Mouse (Mus musculus): Measurements from ENCODE around the gene Reg1. TPM values are rescaled to one million over a fixed set of nuclear protein-coding genes. Genes with fewer than 3 reads are reported as not detected.

The Reg1 gene
- polyA plus RNA-seq, 1 experiment from 2014 or later = not detected

DNA sequence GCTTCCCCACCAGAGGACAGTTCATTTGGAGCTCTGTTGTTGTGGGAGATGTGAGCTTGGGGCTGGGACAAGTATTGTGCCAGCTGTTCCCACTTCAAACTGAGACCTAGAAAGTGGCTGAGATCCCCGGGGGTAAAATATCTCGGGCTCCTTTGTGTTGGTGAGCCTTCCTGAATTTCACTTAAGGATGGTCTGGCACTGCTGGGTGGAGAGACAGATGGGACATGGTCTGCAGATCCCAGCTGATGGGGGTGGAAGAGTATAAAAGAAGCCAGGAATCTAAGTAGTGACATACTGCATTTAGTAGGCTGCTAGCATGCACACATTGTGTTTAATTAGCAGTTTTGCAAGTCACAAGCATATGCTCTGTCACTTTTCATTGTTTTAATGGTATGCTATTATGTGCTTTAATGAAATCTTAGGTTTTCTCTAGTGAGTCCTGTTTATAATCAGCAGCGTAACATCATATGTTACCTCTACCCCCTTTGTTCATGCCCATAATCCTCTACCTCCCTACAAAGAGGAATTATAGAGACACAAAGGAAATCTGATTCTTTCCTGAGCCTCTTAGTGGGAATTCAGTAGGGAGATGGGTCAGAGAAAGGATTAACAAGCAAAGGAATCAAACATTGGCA lies 37.8 kb downstream of the Reg1 start:
- no peak overlapping the region for H3K9ac ChIP-seq (replicated peaks; ENCODE audit: low read length)
- WGBS = 21% methylated on average over 3 of the region's 3 CpGs
- no peaks in the 10 kb centered on the region for H3K9me3 ChIP-seq (ENCODE audit: control insufficient read depth, low read length)
- H3K4me2 ChIP-seq (ENCODE audit: low read length) = no peak overlapping the region
- no peaks in the 10 kb centered on the region for H3K36me3 ChIP-seq (ENCODE audit: control insufficient read depth, insufficient read depth, low read length)
- ATAC-seq (ENCODE audit: low FRiP score, low TSS enrichment) (peak; percentile 60; the same call in 1 of the 2 replicates), DNase-seq (no peak)
- no peaks in the 10 kb centered on the region for H3K27me3 ChIP-seq (ENCODE audit: control insufficient read depth, insufficient read depth, low read length)
- H3K4me3 ChIP-seq (replicated peaks; ENCODE audit: low read depth, low read length) = no peak overlapping the region
- no peaks in the 10 kb centered on the region for H3K4me1 ChIP-seq (ENCODE audit: control insufficient read depth, insufficient read depth, low read length)
- no peak overlapping the region for H3K27ac ChIP-seq (replicated peaks; ENCODE audit: low read depth, low read length)

GRCm38 (mm10) chr6:78462360-78462759 lies 39.8 kb downstream of the Reg1 start:
- H3K36me3 ChIP-seq (ENCODE audit: control insufficient read depth, insufficient read depth, low read length) = no peaks in the 10 kb centered on the region
- no peak overlapping the region for H3K9ac ChIP-seq (replicated peaks; ENCODE audit: low read length)
- DNase-seq = no peak
- no peaks in the 10 kb centered on the region for H3K27me3 ChIP-seq (ENCODE audit: control insufficient read depth, insufficient read depth, low read length)
- no peaks in the 10 kb centered on the region for H3K4me1 ChIP-seq (ENCODE audit: control insufficient read depth, insufficient read depth, low read length)
- no peak overlapping the region for H3K4me2 ChIP-seq (ENCODE audit: low read length)
- no peak overlapping the region for H3K4me3 ChIP-seq (replicated peaks; ENCODE audit: low read depth, low read length)
- 74% methylated on average over 2 of the region's 2 CpGs for WGBS
- no peaks in the 10 kb centered on the region for H3K9me3 ChIP-seq (ENCODE audit: control insufficient read depth, low read length)
- H3K27ac ChIP-seq (replicated peaks; ENCODE audit: low read depth, low read length) = no peak overlapping the region
- ATAC-seq (ENCODE audit: low FRiP score, low TSS enrichment) = no peak

DNA sequence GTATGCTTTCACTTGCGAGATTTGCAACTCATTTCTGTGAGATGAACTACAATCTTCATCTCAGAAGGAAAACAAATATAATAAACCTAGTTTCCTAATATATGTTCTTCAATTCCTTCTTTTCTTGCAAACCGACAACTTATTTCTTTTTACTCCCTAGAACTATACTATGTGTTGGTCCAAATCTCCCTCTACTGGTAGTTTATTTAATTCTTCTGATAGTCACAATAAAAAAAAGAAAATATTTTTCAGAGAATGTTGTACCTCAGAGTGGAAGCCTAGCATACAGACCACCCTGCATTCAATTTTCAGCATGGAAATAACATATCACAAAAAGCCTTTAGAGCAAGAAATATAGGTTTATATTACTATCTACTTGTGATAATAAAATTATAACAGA lies 40.8 kb downstream of the Reg1 start:
- no peak overlapping the region for H3K4me2 ChIP-seq (ENCODE audit: low read length)
- ATAC-seq (ENCODE audit: low FRiP score, low TSS enrichment) (no peak), DNase-seq (no peak)
- H3K4me3 ChIP-seq (replicated peaks; ENCODE audit: low read depth, low read length) = no peak overlapping the region
- no peaks in the 10 kb centered on the region for H3K27me3 ChIP-seq (ENCODE audit: control insufficient read depth, insufficient read depth, low read length)
- no peaks in the 10 kb centered on the region for H3K36me3 ChIP-seq (ENCODE audit: control insufficient read depth, insufficient read depth, low read length)
- no peak overlapping the region for H3K9ac ChIP-seq (replicated peaks; ENCODE audit: low read length)
- WGBS = 86% methylated on average over 2 of the region's 2 CpGs
- H3K27ac ChIP-seq (replicated peaks; ENCODE audit: low read depth, low read length) = no peak overlapping the region
- H3K9me3 ChIP-seq (ENCODE audit: control insufficient read depth, low read length) = no peaks in the 10 kb centered on the region
- H3K4me1 ChIP-seq (ENCODE audit: control insufficient read depth, insufficient read depth, low read length) = no peaks in the 10 kb centered on the region

DNA sequence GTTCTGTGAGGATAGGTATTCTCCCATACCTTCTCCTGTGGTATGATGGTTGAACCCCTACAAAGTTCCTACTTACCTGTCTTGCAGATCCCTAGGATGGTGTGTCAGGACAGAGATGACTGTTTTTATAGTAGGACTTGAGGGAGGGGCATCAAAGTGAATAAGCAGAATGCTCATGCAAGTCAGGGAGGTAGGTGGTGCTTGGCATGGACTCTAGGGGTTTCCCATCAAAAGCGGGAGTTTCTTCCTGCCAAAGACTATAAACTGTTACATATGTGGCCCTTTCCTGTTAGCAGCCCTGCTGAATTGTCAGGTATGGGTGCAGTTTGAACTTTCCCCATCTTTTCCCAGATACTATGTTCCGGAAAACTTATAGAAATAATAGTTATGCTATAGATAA lies 46.3 kb downstream of the Reg1 start, which contains the start of gene Reg3g:
TSS of gene Reg3g (minus strand) at position 101 of the 400 bp plus-strand sequence.
- Histone ChIP-seq H3K4me1 (ENCODE audit: control insufficient read depth, insufficient read depth, low read length) (no peaks in the 10 kb centered on the region), H3K36me3 (ENCODE audit: control insufficient read depth, insufficient read depth, low read length) (no peaks in the 10 kb centered on the region), H3K9ac (replicated peaks; ENCODE audit: low read length) (no peak within 1 kb of the TSS), H3K27me3 (ENCODE audit: control insufficient read depth, insufficient read depth, low read length) (no peaks in the 10 kb centered on the region), H3K9me3 (ENCODE audit: control insufficient read depth, low read length) (no peaks in the 10 kb centered on the region), H3K4me2 (ENCODE audit: low read length) (no peak within 1 kb of the TSS), H3K4me3 (replicated peaks; ENCODE audit: low read depth, low read length) (no peak within 1 kb of the TSS), H3K27ac (replicated peaks; ENCODE audit: low read depth, low read length) (no peak within 1 kb of the TSS)
- DNase-seq (no peak), ATAC-seq (ENCODE audit: low FRiP score, low TSS enrichment) (no peak)
- WGBS = 93% methylated on average over 2 of the region's 2 CpGs

GRCm38 (mm10) chr6:78469287-78469686 lies 46.8 kb downstream of the Reg1 start:
- Histone ChIP-seq H3K9me3 (ENCODE audit: control insufficient read depth, low read length) (no peaks in the 10 kb centered on the region), H3K4me3 (replicated peaks; ENCODE audit: low read depth, low read length) (no peak overlapping the region), H3K4me2 (ENCODE audit: low read length) (no peak overlapping the region), H3K36me3 (ENCODE audit: control insufficient read depth, insufficient read depth, low read length) (no peaks in the 10 kb centered on the region), H3K9ac (replicated peaks; ENCODE audit: low read length) (no peak overlapping the region), H3K27me3 (ENCODE audit: control insufficient read depth, insufficient read depth, low read length) (no peaks in the 10 kb centered on the region), H3K4me1 (ENCODE audit: control insufficient read depth, insufficient read depth, low read length) (no peaks in the 10 kb centered on the region), H3K27ac (replicated peaks; ENCODE audit: low read depth, low read length) (no peak overlapping the region)
- 81% methylated on average over 3 of the region's 3 CpGs for WGBS
- DNase-seq = no peak
- ATAC-seq (ENCODE audit: low FRiP score, low TSS enrichment) = no peak

Other genes with a start within 250 kb of the Reg1 start
- gene Reg3b, start 52.1 kb upstream of the Reg1 start, polyA plus RNA-seq (2014; fragmentation: Nextera tagmentation; extraction: Ambion mirVana) = 0.29 and 1.0 TPM in 2 replicates
- not detected in 2 replicates for gene Reg3d, start 43.8 kb upstream of the Reg1 start, polyA plus RNA-seq (2014; fragmentation: Nextera tagmentation; extraction: Ambion mirVana)
- not detected in 2 replicates for gene Reg3a, start 42.0 kb upstream of the Reg1 start, polyA plus RNA-seq (2014; fragmentation: Nextera tagmentation; extraction: Ambion mirVana)
- not detected in 2 replicates for gene Reg2, start 27.1 kb upstream of the Reg1 start, polyA plus RNA-seq (2014; fragmentation: Nextera tagmentation; extraction: Ambion mirVana)
- gene Reg3g, start 46.2 kb downstream of the Reg1 start, polyA plus RNA-seq (2014; fragmentation: Nextera tagmentation; extraction: Ambion mirVana) = not detected in 2 replicates

Data from midbrain, embryonic 14.5 days (tissue).